ENCODE assay signal across 14 mouse cellular contexts in the genomic region with DNA sequence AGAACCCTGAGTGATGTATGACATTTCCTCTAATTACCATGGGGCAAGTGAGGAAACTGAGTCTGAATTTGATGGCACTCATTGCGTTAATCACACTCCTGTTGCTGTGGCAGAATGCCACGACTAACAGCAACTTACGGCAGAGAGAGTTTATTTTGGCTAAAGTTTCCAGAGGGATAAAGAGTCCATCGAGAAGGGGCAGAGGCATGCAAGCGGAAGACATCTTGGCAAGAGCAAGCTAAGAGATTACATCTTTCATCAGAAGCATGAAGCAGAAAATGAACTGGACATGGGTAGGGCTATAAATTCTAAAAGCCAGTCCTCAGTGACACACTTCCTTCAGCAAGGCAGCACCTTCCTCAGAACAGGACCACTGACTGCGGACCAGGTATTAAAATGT.
A peak's percentile ranks its signal among the peaks of the same experiment; 100 is the strongest.
DNase-seq lines count a peak whose midpoint lies in the region; ATAC-seq and TF ChIP-seq lines count a peak whose summit lies in the region.
"Had no signal": no experiment of that assay in that cellular context is flagged by ENCODE, and none has a peak within 500 bp of the region (broad histone marks: within the 10 kb centered on the region; RNA-seq: fewer than 3 reads in every experiment).

No protein-coding gene starts in this region.

- H3K9ac ChIP-seq in stomach, embryonic 15.5 days: no peak overlapping the region
- H3K9ac ChIP-seq in stomach, postnatal 0 days (ENCODE audit: low read length): no peak overlapping the region
- no peak overlapping the region; the same call in 1 of the 2 replicates for H3K9ac ChIP-seq in midbrain, embryonic 12.5 days (replicated peaks)
- H3K9ac ChIP-seq: liver, embryonic 15.5 days had no signal

- no peaks in the 10 kb centered on the region for H3K9me3 ChIP-seq in stomach, embryonic 15.5 days
- H3K9me3 ChIP-seq in stomach, postnatal 0 days (ENCODE audit: control insufficient read depth, low read length): no peaks in the 10 kb centered on the region
- no peaks in the 10 kb centered on the region for H3K9me3 ChIP-seq in midbrain, embryonic 12.5 days
- H3K9me3 ChIP-seq: liver, embryonic 15.5 days had no signal

- TF ChIP-seq EP300 in stomach, postnatal 0 days (optimal IDR thresholded peaks at IDR 0.05): no peak

- H3K36me3 ChIP-seq in stomach, embryonic 15.5 days: no peaks in the 10 kb centered on the region
- H3K36me3 ChIP-seq in stomach, postnatal 0 days (ENCODE audit: control insufficient read depth, insufficient read depth, low read length): no peaks in the 10 kb centered on the region
- H3K36me3 ChIP-seq in midbrain, embryonic 12.5 days: no peaks in the 10 kb centered on the region
- H3K36me3 ChIP-seq: liver, embryonic 15.5 days had no signal

- no peak for ATAC-seq in stomach, embryonic 15.5 days (ENCODE audit: insufficient read depth, low FRiP score, low read depth)
- ATAC-seq in stomach, postnatal 0 days (ENCODE audit: low FRiP score, low TSS enrichment): no peak
- ATAC-seq in midbrain, embryonic 12.5 days (ENCODE audit: low FRiP score, low read depth): no peak
- ATAC-seq in activated CD4-positive, CD25-positive, alpha-beta regulatory T cell, adult 4 months: no peak

- TF ChIP-seq CTCF in stomach, postnatal 0 days (IDR thresholded peaks at IDR 0.05; ENCODE audit: low read depth): no peak

- peaks cover 19% of the 10 kb centered on the region for H3K4me1 ChIP-seq in stomach, embryonic 15.5 days
- H3K4me1 ChIP-seq in stomach, postnatal 0 days (replicated peaks; ENCODE audit: control insufficient read depth, insufficient read depth): peaks cover 5% of the 10 kb centered on the region; the same call in 1 of the 2 replicates
- H3K4me1 ChIP-seq in midbrain, embryonic 12.5 days: peaks cover 52% of the 10 kb centered on the region
- H3K4me1 ChIP-seq: liver, embryonic 15.5 days had no signal

- H3K4me2 ChIP-seq in stomach, embryonic 15.5 days: no peak overlapping the region
- no peak overlapping the region for H3K4me2 ChIP-seq in stomach, postnatal 0 days (replicated peaks; ENCODE audit: low read depth)
- no peak overlapping the region for H3K4me2 ChIP-seq in midbrain, embryonic 12.5 days (replicated peaks)
- H3K4me2 ChIP-seq: liver, embryonic 15.5 days had no signal

- 0 out of 2 replicates have a peak overlapping the region, but pooled peaks have one; percentile 14 for H3K27ac ChIP-seq in stomach, embryonic 15.5 days
- H3K27ac ChIP-seq in stomach, postnatal 0 days (replicated peaks): no peak overlapping the region
- H3K27ac ChIP-seq in midbrain, embryonic 12.5 days (replicated peaks): peak overlapping the region; percentile 84
- H3K27ac ChIP-seq: kidney, postnatal 0 days; liver, embryonic 15.5 days had no signal

- WGBS in stomach, embryonic 15.5 days: 64% methylated on average over 6 of the region's 6 CpGs
- WGBS in stomach, postnatal 0 days: 58% methylated on average over 6 of the region's 6 CpGs
- 82% methylated on average over 6 of the region's 6 CpGs for WGBS in midbrain, embryonic 12.5 days

- DNase-seq in cerebellum, postnatal 10 days: peak; percentile 54 to 68
- DNase-seq in cerebellum, adult 8-10 months: no peak
- no peak for DNase-seq in stomach, postnatal 0 days (ENCODE audit: low spot score)
- no peak for DNase-seq in right cerebral cortex, postnatal 4 days
- no peak for DNase-seq in heart, postnatal 4 days
- DNase-seq: cerebellum, adult 18-20 months; embryo, embryonic 11 days; layer of hippocampus, postnatal 36 days; spleen, adult 18-20 months had no signal

- no peak overlapping the region for H3K4me3 ChIP-seq in stomach, embryonic 15.5 days (replicated peaks)
- H3K4me3 ChIP-seq in stomach, postnatal 0 days (ENCODE audit: low read depth, low read length): no peak overlapping the region
- no peak overlapping the region for H3K4me3 ChIP-seq in midbrain, embryonic 12.5 days
- H3K4me3 ChIP-seq: liver, embryonic 15.5 days had no signal

- H3K27me3 ChIP-seq in stomach, embryonic 15.5 days (replicated peaks): no peaks in the 10 kb centered on the region
- no peaks in the 10 kb centered on the region for H3K27me3 ChIP-seq in stomach, postnatal 0 days (ENCODE audit: control insufficient read depth, insufficient read depth, low read length)
- 0 out of 2 replicates have a peak, but pooled peaks cover 11% of the 10 kb centered on the region for H3K27me3 ChIP-seq in midbrain, embryonic 12.5 days
- H3K27me3 ChIP-seq: liver, embryonic 15.5 days had no signal

Comparison
In these comparisons a context has a peak if more than half of its experiments do, and no peak if none do; other contexts are left out.
1. DNase-seq: peak in cerebellum, postnatal 10 days (2 of 2); none in cerebellum, adult 8-10 months (single experiment), stomach, postnatal 0 days (single experiment), right cerebral cortex, postnatal 4 days (single experiment) and heart, postnatal 4 days (single experiment).